Mouse (Mus musculus): Measurements from ENCODE around the gene Phf1. TPM values are rescaled to one million over a fixed set of nuclear protein-coding genes. Genes with fewer than 3 reads are reported as not detected.
A peak's percentile ranks its signal among the peaks of the same experiment; 100 is the strongest.

Phf1 gene
- polyA plus RNA-seq, 1 experiment from 2014 or later = 9.5 TPM

DNA sequence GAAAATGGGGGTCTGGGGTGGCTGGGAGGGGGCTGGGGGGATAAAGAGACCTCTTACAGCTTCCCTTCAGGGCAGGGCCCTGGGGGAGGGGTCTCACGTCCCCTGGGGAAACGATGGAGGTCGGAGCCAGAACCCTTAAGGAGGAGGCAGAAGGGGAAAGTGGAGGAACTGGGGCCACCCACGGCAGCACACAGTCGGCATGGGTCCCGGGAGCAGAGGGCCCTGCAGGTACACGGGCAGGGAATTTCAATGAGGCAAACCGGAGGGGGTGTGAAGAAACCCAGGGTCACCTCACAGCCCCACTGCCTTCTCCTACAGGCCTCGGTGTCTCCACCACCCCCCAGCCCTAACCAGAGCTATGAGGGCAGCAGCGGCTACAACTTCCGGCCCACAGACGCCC, 3.6 kb downstream of the Phf1 start:
- H3K9ac ChIP-seq = no peak overlapping the region
- no peak overlapping the region for H3K4me3 ChIP-seq
- H3K4me2 ChIP-seq = no peak overlapping the region
- H3K27me3 ChIP-seq = no peaks in the 10 kb centered on the region
- H3K36me3 ChIP-seq (ENCODE audit: poor library complexity, severe bottlenecking) = peaks cover 32% of the 10 kb centered on the region
- H3K27ac ChIP-seq = no peak overlapping the region
- ATAC-seq = no peak
- no peaks in the 10 kb centered on the region for H3K9me3 ChIP-seq (replicated peaks)
- WGBS = 84% methylated on average over 12 of the region's 12 CpGs
- H3K4me1 ChIP-seq = peaks cover 51% of the 10 kb centered on the region

DNA sequence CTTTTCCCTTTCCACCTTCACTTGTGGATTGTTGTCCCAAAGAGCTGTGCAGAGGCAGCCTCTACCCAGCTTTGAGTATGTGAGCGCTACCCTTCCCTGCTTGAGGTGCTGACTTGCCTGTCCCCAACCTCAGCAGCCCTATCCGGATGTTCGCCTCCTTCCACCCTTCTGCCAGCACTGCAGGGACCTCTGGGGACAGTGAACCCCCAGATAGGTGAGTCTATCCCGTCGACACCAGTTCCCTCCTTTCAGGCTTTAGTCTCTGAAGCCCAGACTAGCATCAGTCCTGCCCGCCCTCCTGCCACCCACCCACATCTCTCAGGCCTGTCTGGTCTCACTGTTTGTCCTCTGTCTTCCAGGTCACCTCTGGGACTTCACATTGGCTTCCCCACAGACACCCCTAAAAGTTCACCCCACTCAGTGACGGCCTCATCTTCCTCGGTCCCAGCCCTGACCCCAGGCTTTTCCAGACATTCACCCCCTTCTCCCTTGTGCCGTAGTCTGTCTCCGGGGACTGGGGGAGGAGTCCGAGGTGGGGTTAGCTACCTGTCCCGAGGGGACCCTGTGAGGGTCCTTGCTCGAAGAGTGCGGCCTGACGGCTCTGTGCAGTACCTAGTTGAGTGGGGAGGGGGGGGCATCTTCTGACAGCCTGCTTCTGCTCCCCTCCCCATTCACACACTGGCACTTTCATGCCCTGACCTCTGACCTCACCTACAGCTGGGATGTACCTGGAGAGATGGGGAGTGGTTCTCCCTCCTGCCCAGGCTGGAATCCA, 4.3 kb downstream of the Phf1 start:
- Histone ChIP-seq H3K9ac (no peak overlapping the region), H3K9me3 (replicated peaks) (no peaks in the 10 kb centered on the region), H3K27me3 (no peaks in the 10 kb centered on the region), H3K4me3 (no peak overlapping the region), H3K36me3 (ENCODE audit: poor library complexity, severe bottlenecking) (peaks cover 32% of the 10 kb centered on the region), H3K4me2 (peak overlapping the region; percentile 3; the same call in 1 of the 2 replicates), H3K27ac (no peak overlapping the region), H3K4me1 (peaks cover 57% of the 10 kb centered on the region)
- WGBS = 86% methylated on average over 15 of the region's 15 CpGs
- ATAC-seq = no peak

DNA sequence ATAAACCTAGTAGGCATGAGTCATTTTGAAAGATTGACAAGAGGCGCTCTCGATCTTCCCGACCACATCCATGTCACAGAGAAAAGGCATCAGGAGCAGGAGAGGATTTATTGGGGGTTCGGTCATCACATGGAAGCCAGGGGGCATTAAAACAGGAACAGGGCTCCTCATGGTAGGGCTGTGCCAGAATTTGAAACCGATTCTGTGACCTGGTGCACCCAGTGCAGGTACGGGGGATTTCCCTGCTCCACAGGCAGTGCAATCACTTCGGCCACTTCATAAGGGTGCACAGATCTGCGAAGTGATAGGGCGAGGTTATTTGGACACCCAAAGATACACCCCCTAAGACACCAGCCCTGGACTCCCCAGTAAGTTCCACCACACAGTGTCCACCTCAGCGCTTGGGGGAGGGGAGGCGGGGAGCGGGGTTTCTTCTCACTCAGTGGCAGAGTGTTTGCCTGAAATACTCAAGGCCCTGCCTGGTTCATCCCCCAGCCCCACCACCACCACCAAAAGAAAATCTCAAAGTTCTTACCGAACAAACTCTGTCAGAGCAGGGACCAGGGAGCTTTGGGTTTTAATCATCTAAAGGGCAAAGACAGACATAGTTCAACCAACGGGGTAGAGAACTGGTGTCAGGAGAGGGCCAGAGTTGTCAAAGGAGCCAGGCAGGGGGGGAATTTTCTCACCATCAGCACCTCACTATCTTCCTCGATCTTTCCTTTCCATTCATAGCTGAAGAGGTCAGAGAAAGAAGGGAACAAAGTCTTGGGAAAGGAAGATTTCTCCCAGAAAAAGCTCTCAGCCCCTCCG, 5.2 kb downstream of the Phf1 start:
- H3K27ac ChIP-seq = no peak overlapping the region
- H3K9ac ChIP-seq = peak overlapping the region; percentile 75
- no peaks in the 10 kb centered on the region for H3K27me3 ChIP-seq
- WGBS = 60% methylated on average over 16 of the region's 16 CpGs
- H3K4me2 ChIP-seq = peak overlapping the region; percentile 93
- H3K4me3 ChIP-seq = peak overlapping the region; percentile 63
- no peak for ATAC-seq
- H3K4me1 ChIP-seq = peaks cover 58% of the 10 kb centered on the region
- H3K9me3 ChIP-seq (replicated peaks) = no peaks in the 10 kb centered on the region
- H3K36me3 ChIP-seq (ENCODE audit: poor library complexity, severe bottlenecking) = peaks cover 32% of the 10 kb centered on the region

DNA sequence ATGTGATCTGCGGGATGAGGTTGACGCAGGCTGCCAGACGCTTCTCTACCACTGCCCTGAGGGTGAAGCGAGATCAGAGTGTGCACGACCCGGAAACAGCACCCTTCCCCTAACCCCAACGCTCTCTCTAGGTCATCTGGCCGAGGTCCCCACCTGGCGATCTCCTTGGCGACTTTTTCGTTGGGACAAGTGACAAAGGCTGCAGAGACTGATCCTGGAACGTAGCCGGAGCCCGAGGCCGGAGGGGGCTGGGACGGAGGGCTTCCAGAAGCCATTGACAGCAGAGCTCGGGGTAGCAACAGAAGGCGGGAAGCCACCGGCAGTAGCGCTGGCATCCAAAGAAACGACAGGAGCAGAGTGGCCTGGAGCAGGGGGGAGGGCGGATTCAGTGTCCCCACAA, 5.9 kb downstream of the Phf1 start:
- under 1% methylated on average over 22 of the region's 22 CpGs for WGBS

DNA sequence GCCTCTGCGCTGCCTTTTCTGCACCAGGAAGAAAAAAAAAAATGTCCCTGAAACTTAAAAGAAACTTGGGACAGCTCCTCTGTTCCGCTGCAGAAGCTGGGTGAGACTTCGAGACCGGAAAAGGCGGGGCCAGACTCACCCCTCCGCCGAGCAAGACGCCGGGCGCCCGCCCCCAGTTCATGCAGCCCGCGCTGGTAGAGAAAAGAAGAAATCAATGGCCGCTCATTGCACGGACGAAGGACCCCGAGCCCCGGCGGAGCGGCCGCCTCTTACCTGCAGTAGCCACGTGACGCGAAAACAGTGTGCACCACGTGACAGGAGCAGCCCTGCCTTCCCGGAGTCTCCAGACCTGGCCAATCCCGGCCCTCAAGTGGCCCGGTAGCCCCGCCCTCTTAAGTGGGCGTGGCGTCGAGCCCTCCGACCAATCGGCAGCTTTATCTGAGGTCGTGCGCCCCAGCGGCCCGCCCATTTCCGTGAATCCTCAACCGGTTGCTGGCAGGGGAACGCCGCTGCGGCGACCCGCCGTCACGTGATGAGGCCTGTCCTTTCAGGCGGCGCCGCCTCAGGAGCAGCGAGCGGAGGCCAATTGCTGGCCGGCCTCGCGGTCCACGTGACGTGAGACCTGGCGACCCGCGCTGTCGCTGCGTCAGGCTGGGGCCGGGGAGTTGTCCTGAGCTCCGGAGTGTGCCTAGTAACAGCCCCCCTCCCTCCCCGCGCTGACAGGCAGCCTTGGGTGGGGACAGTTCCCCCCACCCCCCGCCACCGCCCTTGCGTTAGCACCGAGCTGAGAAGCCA, 6.5 kb downstream of the Phf1 start, which contains the start of gene Cuta:
TSS of gene Cuta (minus strand) at position 392 of the 795 bp plus-strand sequence.
- peak within 1 kb of the TSS; percentile 93 for H3K4me2 ChIP-seq
- peaks cover 60% of the 10 kb centered on the region for H3K4me1 ChIP-seq
- peak; percentile 94 for ATAC-seq

More for the DNA sequence above, 5.9 kb downstream of the Phf1 start:
- Histone ChIP-seq H3K27ac (peak overlapping the region; percentile 63), H3K9ac (peak overlapping the region; percentile 75), H3K4me1 (peaks cover 58% of the 10 kb centered on the region), H3K4me2 (peak overlapping the region; percentile 93), H3K9me3 (replicated peaks) (no peaks in the 10 kb centered on the region), H3K36me3 (ENCODE audit: poor library complexity, severe bottlenecking) (peaks cover 32% of the 10 kb centered on the region), H3K4me3 (peak overlapping the region; percentile 63), H3K27me3 (no peaks in the 10 kb centered on the region)
- ATAC-seq = no peak; the same call in 1 of the 2 replicates

DNA sequence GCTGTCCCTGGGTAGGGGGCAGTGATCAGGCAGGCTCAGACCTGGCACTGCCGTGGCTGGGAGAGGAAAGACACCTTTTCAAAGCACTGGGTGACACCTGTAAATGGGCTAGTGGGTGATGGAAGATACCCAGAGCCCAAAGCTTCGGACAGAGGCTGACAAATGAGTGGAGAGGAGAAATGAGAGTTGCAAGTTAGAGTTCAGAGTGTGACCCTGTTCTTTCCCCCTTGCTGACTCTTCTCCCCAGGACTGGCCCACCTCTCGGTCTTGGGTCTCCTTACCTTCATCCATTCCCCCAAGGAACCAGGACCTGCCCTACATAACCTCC, 7.1 kb downstream of the Phf1 start:
- peaks cover 64% of the 10 kb centered on the region for H3K4me1 ChIP-seq

More for the DNA sequence above, 6.5 kb downstream of the Phf1 start, which contains the start of gene Cuta:
- under 1% methylated on average over 68 of the region's 70 CpGs for WGBS
- Histone ChIP-seq H3K27ac (peak within 1 kb of the TSS; percentile 95), H3K9ac (peak within 1 kb of the TSS; percentile 75), H3K27me3 (no peaks in the 10 kb centered on the region), H3K36me3 (ENCODE audit: poor library complexity, severe bottlenecking) (peaks cover 34% of the 10 kb centered on the region), H3K4me3 (peak within 1 kb of the TSS; percentile 63), H3K9me3 (replicated peaks) (no peaks in the 10 kb centered on the region)

DNA sequence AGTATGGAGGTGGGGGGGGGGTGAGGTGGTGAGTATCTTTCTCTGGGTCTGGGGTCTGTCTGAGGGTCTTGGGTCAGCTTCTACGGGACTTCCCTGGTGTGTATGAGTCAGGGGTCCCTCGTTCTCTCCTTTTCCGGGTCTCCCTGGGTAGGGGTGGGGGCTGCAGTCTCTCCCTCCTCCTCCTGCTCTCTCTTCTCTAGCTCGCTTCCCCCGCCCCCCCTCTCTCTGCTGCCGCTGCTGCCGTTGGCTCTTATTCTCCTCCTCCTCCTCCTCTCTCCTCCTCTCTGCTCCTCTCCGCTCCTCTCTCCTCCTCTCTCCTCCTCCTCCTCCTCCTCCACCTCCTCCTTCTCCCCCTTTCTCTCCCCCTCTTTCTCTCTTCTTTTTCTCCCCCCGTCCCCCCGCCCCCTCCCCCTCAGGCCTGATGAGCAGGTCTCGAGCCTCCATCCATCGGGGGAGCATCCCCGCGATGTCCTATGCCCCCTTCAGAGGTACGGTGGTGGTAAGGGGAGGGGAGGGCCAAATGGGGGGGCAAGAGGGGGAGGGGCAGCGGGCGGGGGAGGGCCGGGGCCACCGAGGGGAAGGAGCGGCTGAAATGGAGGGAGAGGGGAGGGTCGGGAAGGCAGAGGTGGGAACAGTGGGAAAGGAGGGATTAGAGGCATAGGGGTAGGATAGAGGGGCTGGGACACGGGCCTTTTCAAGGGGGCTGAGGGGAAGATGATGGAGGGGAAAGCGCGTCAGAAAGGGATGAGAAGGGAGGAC, 8.4 kb downstream of the Phf1 start, which contains the start of gene Syngap1:
TSS of gene Syngap1 (plus strand) at position 223 of the 759 bp plus-strand sequence.
- Histone ChIP-seq H3K4me3 (peak within 1 kb of the TSS; percentile 63), H3K9me3 (replicated peaks) (no peaks in the 10 kb centered on the region), H3K4me1 (peaks cover 77% of the 10 kb centered on the region), H3K36me3 (ENCODE audit: poor library complexity, severe bottlenecking) (peaks cover 22% of the 10 kb centered on the region), H3K4me2 (peak within 1 kb of the TSS; percentile 93), H3K9ac (peak within 1 kb of the TSS; percentile 74), H3K27ac (peak within 1 kb of the TSS; percentile 95), H3K27me3 (no peaks in the 10 kb centered on the region)
- ATAC-seq = peak; percentile 14
- under 1% methylated on average over 19 of the region's 24 CpGs for WGBS

More for the DNA sequence above, 7.1 kb downstream of the Phf1 start:
- Histone ChIP-seq H3K4me2 (peak overlapping the region; percentile 93), H3K27ac (peak overlapping the region; percentile 95), H3K9me3 (replicated peaks) (no peaks in the 10 kb centered on the region), H3K36me3 (ENCODE audit: poor library complexity, severe bottlenecking) (peaks cover 34% of the 10 kb centered on the region), H3K4me3 (peak overlapping the region; percentile 63), H3K27me3 (no peaks in the 10 kb centered on the region), H3K9ac (peak overlapping the region; percentile 72)
- ATAC-seq = peak; percentile 0; the same call in 1 of the 2 replicates
- WGBS = 0% methylated on average over 3 of the region's 3 CpGs

DNA sequence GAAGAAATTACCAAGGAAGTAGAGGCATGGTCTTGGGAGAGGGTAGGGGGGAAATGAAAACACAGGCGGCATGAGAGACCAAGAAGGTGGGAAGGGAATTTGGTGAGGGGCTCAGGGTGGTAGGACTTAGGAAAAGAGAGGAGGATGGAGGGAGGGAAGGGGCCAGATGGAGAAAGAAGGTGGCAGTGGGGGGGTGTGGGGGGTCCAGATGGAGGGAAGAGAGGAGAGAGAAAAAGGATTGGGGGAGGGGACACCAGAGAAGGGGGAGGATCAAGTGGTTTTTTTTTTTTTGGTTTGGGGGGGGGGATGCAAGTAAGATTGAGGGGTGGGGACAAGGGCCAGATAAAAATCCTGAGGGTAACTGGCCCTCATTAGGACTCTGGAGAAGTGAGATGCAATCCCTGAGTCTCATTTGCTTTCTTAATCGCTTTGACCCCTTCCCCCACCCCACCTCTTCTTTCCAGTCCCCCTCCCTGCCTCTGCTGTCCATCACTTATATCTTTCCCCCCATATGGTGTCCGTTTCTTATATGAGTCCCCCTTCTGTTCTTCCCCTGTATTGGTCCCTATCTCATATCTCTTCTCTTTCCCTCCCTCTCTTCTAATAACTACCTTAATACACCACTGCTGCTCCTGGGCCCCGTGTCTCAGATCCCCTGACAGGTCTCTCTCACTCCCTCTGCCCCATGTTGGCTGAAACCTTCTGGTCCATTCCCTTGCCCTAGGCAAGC, 9.2 kb downstream of the Phf1 start:
- Histone ChIP-seq H3K9ac (peak overlapping the region; percentile 74), H3K4me2 (peak overlapping the region; percentile 93), H3K27me3 (no peaks in the 10 kb centered on the region), H3K27ac (peak overlapping the region; percentile 95), H3K36me3 (ENCODE audit: poor library complexity, severe bottlenecking) (peaks cover 14% of the 10 kb centered on the region), H3K4me3 (peak overlapping the region; percentile 50), H3K4me1 (peaks cover 85% of the 10 kb centered on the region), H3K9me3 (replicated peaks) (no peaks in the 10 kb centered on the region)
- ATAC-seq = no peak
- 8% methylated on average over 4 of the region's 4 CpGs for WGBS

DNA sequence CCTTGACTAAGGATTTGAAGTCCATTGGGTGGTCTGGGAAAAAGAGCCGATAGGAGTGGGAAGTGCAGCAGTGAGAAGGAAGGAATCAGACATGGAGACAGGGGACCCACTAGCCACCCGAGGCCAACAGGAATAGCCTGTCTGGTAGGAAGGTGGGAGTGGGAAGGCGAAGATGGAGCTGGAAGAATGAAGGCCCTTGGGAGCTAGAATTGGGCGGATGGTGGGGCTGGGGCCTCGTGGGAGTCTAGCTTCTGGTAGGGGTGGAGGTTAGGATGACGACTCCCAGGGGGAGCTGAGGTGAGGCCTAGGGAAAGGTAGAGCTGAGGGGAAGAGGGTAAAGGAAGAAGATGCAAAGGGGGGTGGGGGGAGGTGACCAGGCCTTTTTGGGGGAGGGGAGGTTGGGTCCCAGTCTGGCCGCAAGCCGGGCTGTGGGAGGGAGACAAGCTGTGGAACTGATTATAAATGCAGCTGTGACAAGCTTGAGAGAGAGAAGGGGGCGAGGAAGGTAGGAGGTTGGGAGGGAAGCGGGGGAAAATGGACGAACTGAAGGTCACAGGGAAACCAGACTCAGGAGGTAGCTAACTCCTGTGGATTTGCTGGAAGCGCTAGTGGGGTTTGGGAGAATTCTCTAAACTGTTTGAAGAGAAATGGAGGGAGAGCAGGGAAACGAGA, 13.1 kb downstream of the Phf1 start:
- Histone ChIP-seq H3K27me3 (no peaks in the 10 kb centered on the region), H3K36me3 (ENCODE audit: poor library complexity, severe bottlenecking) (peaks cover 9% of the 10 kb centered on the region; the same call in 1 of the 2 replicates), H3K4me2 (peak overlapping the region; percentile 85), H3K4me1 (peaks cover 87% of the 10 kb centered on the region), H3K9ac (peak overlapping the region; percentile 77), H3K9me3 (replicated peaks) (no peaks in the 10 kb centered on the region), H3K4me3 (peak overlapping the region; percentile 42), H3K27ac (peak overlapping the region; percentile 86)
- 20% methylated on average over 13 of the region's 13 CpGs for WGBS
- no peak for ATAC-seq

DNA sequence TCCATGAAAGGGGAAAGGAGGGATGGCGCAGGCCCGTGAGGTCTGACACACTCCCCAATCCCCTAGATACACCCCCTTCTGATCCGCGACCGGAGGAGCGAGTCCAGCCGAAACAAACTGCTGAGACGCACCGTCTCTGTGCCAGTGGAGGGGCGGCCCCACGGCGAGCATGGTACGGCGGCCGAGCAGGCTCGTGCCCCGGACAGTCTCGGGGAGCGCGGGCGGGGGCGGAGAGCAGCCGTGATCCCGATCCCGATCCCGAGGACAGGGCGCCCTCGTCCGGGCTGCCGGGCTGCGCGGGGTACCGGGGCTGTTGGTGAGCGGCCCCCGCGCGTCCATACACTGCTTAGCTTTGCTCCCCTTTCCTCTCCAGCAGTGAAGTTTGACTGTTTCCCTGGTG, 13.7 kb downstream of the Phf1 start:
- peak; percentile 31 for ATAC-seq
- peak overlapping the region; percentile 77 for H3K9ac ChIP-seq
- H3K4me1 ChIP-seq = peaks cover 92% of the 10 kb centered on the region
- no peaks in the 10 kb centered on the region for H3K9me3 ChIP-seq (replicated peaks)
- peaks cover 9% of the 10 kb centered on the region; the same call in 1 of the 2 replicates for H3K36me3 ChIP-seq (ENCODE audit: poor library complexity, severe bottlenecking)
- H3K27me3 ChIP-seq = no peaks in the 10 kb centered on the region
- H3K27ac ChIP-seq = peak overlapping the region; percentile 86
- H3K4me3 ChIP-seq = peak overlapping the region; percentile 42
- 0% methylated on average over 32 of the region's 37 CpGs for WGBS
- H3K4me2 ChIP-seq = peak overlapping the region; percentile 85
